Mouse (Mus musculus): ENCODE results near the gene Afap1. TPM values are rescaled to one million over a fixed set of nuclear protein-coding genes. Genes with fewer than 3 reads are reported as not detected.
A peak's percentile ranks its signal among the peaks of the same experiment; 100 is the strongest.

Afap1 gene
- polyA plus RNA-seq, 1 experiment from 2014 or later, result 21.6 TPM

- Histone ChIP-seq H3K27ac (no peak overlapping the region), H3K9ac (no peak overlapping the region), H3K27me3 (no peaks in the 10 kb centered on the region), H3K4me1 (peaks cover 57% of the 10 kb centered on the region), H3K9me3 (no peaks in the 10 kb centered on the region), H3K4me3 (no peak overlapping the region), H3K36me3 (0 out of 2 replicates have a peak, but pooled peaks cover 3% of the 10 kb centered on the region), H3K4me2 (no peak overlapping the region)
- 80% methylated on average over 3 of the region's 3 CpGs for WGBS
- no peak for ATAC-seq (ENCODE audit: insufficient number of reproducible peaks, low FRiP score, low TSS enrichment, low read depth)
These were observed 5.9 kb downstream of the Afap1 start for GRCm38 (mm10) chr5:35898994-35899393.

- Histone ChIP-seq H3K27ac (peak overlapping the region; percentile 43), H3K36me3 (0 out of 2 replicates have a peak, but pooled peaks cover 3% of the 10 kb centered on the region), H3K27me3 (no peaks in the 10 kb centered on the region), H3K4me1 (peaks cover 56% of the 10 kb centered on the region), H3K9ac (no peak overlapping the region), H3K4me3 (no peak overlapping the region), H3K4me2 (0 out of 2 replicates have a peak overlapping the region, but pooled peaks have one; percentile 10), H3K9me3 (no peaks in the 10 kb centered on the region)
- no peak for ATAC-seq (ENCODE audit: insufficient number of reproducible peaks, low FRiP score, low TSS enrichment, low read depth)
- WGBS, result 14% methylated on average over 10 of the region's 10 CpGs
These were observed 7.5 kb downstream of the Afap1 start for GRCm38 (mm10) chr5:35900401-35901225.

- peaks cover 53% of the 10 kb centered on the region for H3K4me1 ChIP-seq
- H3K27ac ChIP-seq, result no peak overlapping the region
- 42% methylated on average over 12 of the region's 12 CpGs for WGBS
- H3K9ac ChIP-seq, result no peak overlapping the region
- H3K27me3 ChIP-seq, result no peaks in the 10 kb centered on the region
- no peak for ATAC-seq (ENCODE audit: insufficient number of reproducible peaks, low FRiP score, low TSS enrichment, low read depth)
- no peak overlapping the region for H3K4me3 ChIP-seq
- H3K9me3 ChIP-seq, result no peaks in the 10 kb centered on the region
- H3K36me3 ChIP-seq, result 0 out of 2 replicates have a peak, but pooled peaks cover 3% of the 10 kb centered on the region
- no peak overlapping the region for H3K4me2 ChIP-seq
These were observed 8.2 kb downstream of the Afap1 start for GRCm38 (mm10) chr5:35901226-35901809.

GRCm38 (mm10) chr5:35903456-35903855, 10.3 kb downstream of the Afap1 start:
- Histone ChIP-seq H3K9ac (no peak overlapping the region), H3K4me2 (no peak overlapping the region), H3K27me3 (no peaks in the 10 kb centered on the region), H3K27ac (no peak overlapping the region), H3K36me3 (0 out of 2 replicates have a peak, but pooled peaks cover 3% of the 10 kb centered on the region), H3K4me1 (peaks cover 60% of the 10 kb centered on the region), H3K9me3 (no peaks in the 10 kb centered on the region), H3K4me3 (no peak overlapping the region)
- no peak for ATAC-seq (ENCODE audit: insufficient number of reproducible peaks, low FRiP score, low TSS enrichment, low read depth)
- WGBS, result 80% methylated on average over 8 of the region's 8 CpGs

GRCm38 (mm10) chr5:35905283-35905682, 12.2 kb downstream of the Afap1 start:
- Histone ChIP-seq H3K36me3 (0 out of 2 replicates have a peak, but pooled peaks cover 3% of the 10 kb centered on the region), H3K4me3 (no peak overlapping the region), H3K27me3 (no peaks in the 10 kb centered on the region), H3K4me1 (peaks cover 58% of the 10 kb centered on the region), H3K4me2 (no peak overlapping the region), H3K9me3 (no peaks in the 10 kb centered on the region), H3K27ac (peak overlapping the region; percentile 12; the same call in 1 of the 2 replicates), H3K9ac (no peak overlapping the region)
- ATAC-seq (ENCODE audit: insufficient number of reproducible peaks, low FRiP score, low TSS enrichment, low read depth), result no peak
- WGBS, result 47% methylated on average over 8 of the region's 8 CpGs

- WGBS, result 78% methylated on average over 4 of the region's 4 CpGs
- H3K27me3 ChIP-seq, result no peaks in the 10 kb centered on the region
- H3K27ac ChIP-seq, result peak overlapping the region; percentile 50; the same call in 1 of the 2 replicates
- no peak for ATAC-seq (ENCODE audit: insufficient number of reproducible peaks, low FRiP score, low TSS enrichment, low read depth)
- H3K9ac ChIP-seq, result no peak overlapping the region
- H3K4me1 ChIP-seq, result peaks cover 46% of the 10 kb centered on the region
- no peak overlapping the region for H3K4me3 ChIP-seq
- no peak overlapping the region for H3K4me2 ChIP-seq
- no peaks in the 10 kb centered on the region for H3K9me3 ChIP-seq
- H3K36me3 ChIP-seq, result peaks cover 7% of the 10 kb centered on the region; the same call in 1 of the 2 replicates
These were observed 14.0 kb downstream of the Afap1 start for GRCm38 (mm10) chr5:35907090-35907489.

- Histone ChIP-seq H3K4me3 (no peak overlapping the region), H3K9me3 (no peaks in the 10 kb centered on the region), H3K27ac (peak overlapping the region; percentile 75), H3K4me2 (peak overlapping the region; percentile 14; the same call in 1 of the 2 replicates), H3K9ac (no peak overlapping the region), H3K36me3 (peaks cover 8% of the 10 kb centered on the region; the same call in 1 of the 2 replicates), H3K27me3 (no peaks in the 10 kb centered on the region), H3K4me1 (peaks cover 46% of the 10 kb centered on the region)
- 20% methylated on average over 15 of the region's 15 CpGs for WGBS
- ATAC-seq (ENCODE audit: insufficient number of reproducible peaks, low FRiP score, low TSS enrichment, low read depth), result peak; percentile 64; the same call in 1 of the 2 replicates
These were observed 14.7 kb downstream of the Afap1 start for GRCm38 (mm10) chr5:35907633-35908426.

- H3K4me2 ChIP-seq, result no peak overlapping the region
- peaks cover 46% of the 10 kb centered on the region for H3K4me1 ChIP-seq
- no peak overlapping the region for H3K4me3 ChIP-seq
- H3K36me3 ChIP-seq, result peaks cover 5% of the 10 kb centered on the region; the same call in 1 of the 2 replicates
- no peaks in the 10 kb centered on the region for H3K9me3 ChIP-seq
- H3K27ac ChIP-seq, result peak overlapping the region; percentile 75
- no peak for ATAC-seq (ENCODE audit: insufficient number of reproducible peaks, low FRiP score, low TSS enrichment, low read depth)
- no peak overlapping the region for H3K9ac ChIP-seq
- H3K27me3 ChIP-seq, result no peaks in the 10 kb centered on the region
- 49% methylated on average over 13 of the region's 13 CpGs for WGBS
These were observed 15.7 kb downstream of the Afap1 start for GRCm38 (mm10) chr5:35908626-35909443.

GRCm38 (mm10) chr5:35915629-35916300, 22.6 kb downstream of the Afap1 start:
- Histone ChIP-seq H3K9me3 (no peaks in the 10 kb centered on the region), H3K4me3 (no peak overlapping the region), H3K9ac (no peak overlapping the region), H3K4me1 (peaks cover 39% of the 10 kb centered on the region), H3K36me3 (peaks cover 5% of the 10 kb centered on the region; the same call in 1 of the 2 replicates), H3K27me3 (no peaks in the 10 kb centered on the region), H3K4me2 (no peak overlapping the region), H3K27ac (no peak overlapping the region)
- ATAC-seq (ENCODE audit: insufficient number of reproducible peaks, low FRiP score, low TSS enrichment, low read depth), result no peak
- WGBS, result 58% methylated on average over 12 of the region's 12 CpGs

GRCm38 (mm10) chr5:35916666-35917065, 23.5 kb downstream of the Afap1 start:
- H3K4me2 ChIP-seq, result no peak overlapping the region
- no peaks in the 10 kb centered on the region for H3K27me3 ChIP-seq
- 65% methylated on average over 5 of the region's 5 CpGs for WGBS
- no peaks in the 10 kb centered on the region for H3K9me3 ChIP-seq
- no peak overlapping the region for H3K27ac ChIP-seq
- H3K4me1 ChIP-seq, result peaks cover 48% of the 10 kb centered on the region
- no peak overlapping the region for H3K9ac ChIP-seq
- ATAC-seq (ENCODE audit: insufficient number of reproducible peaks, low FRiP score, low TSS enrichment, low read depth), result no peak
- H3K4me3 ChIP-seq, result no peak overlapping the region
- peaks cover 2% of the 10 kb centered on the region; the same call in 1 of the 2 replicates for H3K36me3 ChIP-seq

Measured in limb, embryonic 15.5 days (tissue).